Mouse (Mus musculus): ENCODE measurements around the gene Ppp1r10. TPM values are rescaled to one million over a fixed set of nuclear protein-coding genes. Genes with fewer than 3 reads are reported as not detected.

Gene Ppp1r10
- polyA plus RNA-seq, 1 experiment, result 26.1 TPM

DNA sequence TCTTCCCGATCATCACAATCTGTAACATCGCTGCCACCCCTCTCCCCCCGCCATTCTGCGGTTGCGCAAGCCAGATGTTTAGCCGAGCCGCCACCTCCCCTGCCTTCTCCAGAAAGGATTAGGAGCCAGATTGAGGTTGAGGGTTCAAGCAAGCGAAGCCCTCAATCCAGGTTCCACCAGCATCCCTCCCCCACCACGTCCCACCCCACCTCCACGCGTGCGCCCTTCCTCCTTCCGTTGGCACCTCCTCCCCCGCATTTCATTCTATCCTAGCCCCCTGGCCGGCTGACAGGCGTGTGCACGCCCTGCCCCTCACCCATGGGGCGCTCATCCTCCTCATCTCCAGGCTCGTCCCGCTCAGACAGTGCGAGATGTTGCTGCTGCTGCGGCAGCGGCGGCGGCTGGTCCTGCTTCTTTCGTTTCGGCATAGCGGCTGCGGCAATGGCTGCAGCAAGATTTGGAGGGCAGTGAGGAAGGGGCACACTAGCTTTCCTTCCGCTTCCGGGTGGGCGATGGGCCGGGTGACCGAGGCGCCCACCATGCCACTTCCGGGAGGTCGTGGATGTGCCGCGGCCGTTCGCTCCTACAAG is 62.7 kb downstream of the Ppp1r10 start:
- H3K36me3 ChIP-seq (ENCODE audit: control insufficient read depth, insufficient read depth, low read length), result peaks cover 12% of the 10 kb centered on the region
- peaks cover 8% of the 10 kb centered on the region; the same call in 1 of the 2 replicates for H3K4me1 ChIP-seq (ENCODE audit: control insufficient read depth, insufficient read depth, insufficient read length)
- DNase-seq (ENCODE audit: low read depth in 1 of 2, low spot score in 2 of 2), result no peak
- H3K27me3 ChIP-seq (ENCODE audit: control insufficient read depth, insufficient read depth, low read length), result no peaks in the 10 kb centered on the region
- peak overlapping the region; percentile 96 for H3K4me3 ChIP-seq (ENCODE audit: extremely low read depth, insufficient read depth, insufficient read length)
- H3K27ac ChIP-seq (ENCODE audit: insufficient read depth, low read length), result peak overlapping the region; percentile 96
- TF ChIP-seq CTCF (IDR thresholded peaks at IDR 0.05; ENCODE audit: extremely low read depth, insufficient read depth, insufficient read length, insufficient replicate concordance) (no peak), POLR2A (IDR thresholded peaks at IDR 0.05; ENCODE audit: low read depth, low read length) (no peak)
- WGBS, result 1% methylated on average over 41 of the region's 41 CpGs

DNA sequence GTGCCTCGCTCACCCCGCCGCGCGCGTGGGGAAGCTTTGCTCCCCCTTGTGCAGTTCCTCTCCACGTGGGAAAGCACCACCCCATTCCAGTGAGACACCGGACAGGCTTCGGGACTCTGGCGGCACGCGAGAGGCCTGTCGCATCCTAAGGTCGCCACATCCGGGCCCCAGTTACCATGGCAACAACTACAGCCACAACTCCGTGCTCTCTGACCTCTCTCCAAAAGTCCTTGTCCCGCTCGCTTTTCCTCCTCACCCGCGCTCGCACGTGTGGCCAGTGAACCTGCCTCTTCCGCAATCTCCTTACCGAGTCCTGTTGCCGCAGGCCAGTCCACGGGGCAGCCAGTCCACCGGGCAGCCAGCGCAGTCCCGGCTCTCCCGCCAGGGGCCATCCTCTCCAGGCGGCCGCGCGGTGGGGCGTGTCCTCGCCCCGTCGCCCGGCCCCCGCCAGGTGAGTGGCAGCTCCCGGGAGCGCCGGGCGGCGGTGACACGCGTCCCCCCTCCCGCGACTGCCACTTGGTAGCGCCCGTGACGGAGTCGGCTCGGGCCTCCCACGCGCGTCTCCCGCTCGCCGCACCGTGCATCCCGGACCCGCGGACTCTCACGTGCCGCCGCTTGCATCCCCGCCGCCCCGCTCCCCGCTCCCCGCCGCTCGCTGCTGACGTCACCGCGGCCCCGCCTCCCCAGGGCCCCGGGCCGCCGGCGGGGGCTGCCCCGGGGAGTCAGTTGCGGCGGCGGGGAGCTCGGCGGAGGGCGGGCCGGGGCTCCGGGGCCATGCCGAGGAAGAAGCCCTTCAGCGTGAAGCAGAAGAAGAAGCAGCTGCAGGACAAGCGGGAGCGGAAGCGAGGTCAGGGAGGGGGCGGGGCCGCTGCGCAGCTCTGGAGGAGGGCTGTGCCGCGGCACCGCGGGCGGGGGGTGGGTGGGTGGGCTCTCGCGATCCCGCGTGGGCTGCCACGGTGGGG is 63.4 kb downstream of the Ppp1r10 start, which contains the start of the genes Gnl1 and Prr3:
Gnl1 (plus strand) TSS at position 451 of the 962 bp plus-strand sequence.
Prr3 (minus strand) TSS at position 836 of the 962 bp plus-strand sequence.
- peak; percentile 78 to 82 for DNase-seq (ENCODE audit: low read depth in 1 of 2, low spot score in 2 of 2)
- peaks cover 8% of the 10 kb centered on the region for H3K36me3 ChIP-seq (ENCODE audit: control insufficient read depth, insufficient read depth, low read length)
- H3K27me3 ChIP-seq (ENCODE audit: control insufficient read depth, insufficient read depth, low read length), result no peaks in the 10 kb centered on the region
- peak within 1 kb of the TSS; percentile 96 for H3K4me3 ChIP-seq (ENCODE audit: extremely low read depth, insufficient read depth, insufficient read length)
- TF ChIP-seq POLR2A (IDR thresholded peaks at IDR 0.05; ENCODE audit: low read depth, low read length), result no peak
- peak; percentile 20; the same call in 1 of the 2 replicates for TF ChIP-seq CTCF (IDR thresholded peaks at IDR 0.05; ENCODE audit: extremely low read depth, insufficient read depth, insufficient read length, insufficient replicate concordance)
- 1% methylated on average over 109 of the region's 109 CpGs for WGBS
- peaks cover 8% of the 10 kb centered on the region; the same call in 1 of the 2 replicates for H3K4me1 ChIP-seq (ENCODE audit: control insufficient read depth, insufficient read depth, insufficient read length)
- H3K27ac ChIP-seq (ENCODE audit: insufficient read depth, low read length), result peak within 1 kb of the TSS; percentile 96

DNA sequence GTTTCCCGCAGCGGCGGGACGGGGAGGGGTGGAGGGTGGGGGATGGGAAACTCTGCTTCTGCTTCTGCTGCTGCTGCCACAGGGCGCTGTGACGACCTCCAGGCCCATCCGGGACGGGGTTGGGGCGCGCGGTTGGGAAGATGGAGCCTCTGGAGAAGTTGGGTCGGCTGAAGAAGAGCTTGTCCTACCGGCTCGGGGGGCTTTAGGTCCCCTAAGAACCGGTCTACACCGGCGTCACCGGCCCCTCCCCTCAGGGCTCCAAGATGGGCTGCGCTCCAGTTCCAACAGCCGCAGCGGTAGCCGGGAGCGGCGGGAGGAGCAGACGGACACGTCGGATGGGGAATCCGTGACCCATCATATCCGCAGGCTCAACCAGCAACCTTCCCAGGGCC is 64.1 kb downstream of the Ppp1r10 start:
- DNase-seq (ENCODE audit: low read depth in 1 of 2, low spot score in 2 of 2), result no peak
- WGBS, result 1% methylated on average over 29 of the region's 29 CpGs
- Histone ChIP-seq H3K36me3 (ENCODE audit: control insufficient read depth, insufficient read depth, low read length) (peaks cover 8% of the 10 kb centered on the region), H3K4me1 (ENCODE audit: control insufficient read depth, insufficient read depth, insufficient read length) (peaks cover 8% of the 10 kb centered on the region; the same call in 1 of the 2 replicates), H3K4me3 (ENCODE audit: extremely low read depth, insufficient read depth, insufficient read length) (peak overlapping the region; percentile 96), H3K27me3 (ENCODE audit: control insufficient read depth, insufficient read depth, low read length) (no peaks in the 10 kb centered on the region), H3K27ac (ENCODE audit: insufficient read depth, low read length) (peak overlapping the region; percentile 88)
- TF ChIP-seq POLR2A (IDR thresholded peaks at IDR 0.05; ENCODE audit: low read depth, low read length) (no peak), CTCF (IDR thresholded peaks at IDR 0.05; ENCODE audit: extremely low read depth, insufficient read depth, insufficient read length, insufficient replicate concordance) (no peak)

DNA sequence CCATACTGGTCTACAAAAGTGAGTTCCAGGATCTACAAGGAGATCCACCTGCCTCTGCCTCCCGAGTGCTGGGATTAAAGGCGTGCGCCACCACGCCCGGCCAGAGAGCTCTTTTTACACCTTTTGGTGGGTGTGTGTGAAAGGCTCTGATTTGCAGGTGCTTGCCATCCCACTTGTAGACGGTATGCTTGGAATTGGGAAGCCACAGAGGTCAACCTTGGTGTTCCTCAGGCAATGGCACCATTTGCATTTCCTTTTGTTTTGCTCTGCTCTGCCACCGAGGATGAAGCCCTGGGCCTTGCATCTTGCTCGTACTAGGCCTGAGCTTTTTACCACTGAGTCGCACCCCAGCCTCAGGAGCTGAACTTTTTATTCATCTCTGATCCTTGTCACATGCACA is 65.5 kb downstream of the Ppp1r10 start:
- TF ChIP-seq CTCF (IDR thresholded peaks at IDR 0.05; ENCODE audit: extremely low read depth, insufficient read depth, insufficient read length, insufficient replicate concordance) (no peak), POLR2A (IDR thresholded peaks at IDR 0.05; ENCODE audit: low read depth, low read length) (no peak)

More for the DNA sequence above, 65.5 kb downstream of the Ppp1r10 start:
- Histone ChIP-seq H3K4me3 (ENCODE audit: extremely low read depth, insufficient read depth, insufficient read length) (no peak overlapping the region), H3K4me1 (ENCODE audit: control insufficient read depth, insufficient read depth, insufficient read length) (peaks cover 8% of the 10 kb centered on the region; the same call in 1 of the 2 replicates), H3K36me3 (ENCODE audit: control insufficient read depth, insufficient read depth, low read length) (peaks cover 5% of the 10 kb centered on the region), H3K27me3 (ENCODE audit: control insufficient read depth, insufficient read depth, low read length) (no peaks in the 10 kb centered on the region), H3K27ac (ENCODE audit: insufficient read depth, low read length) (no peak overlapping the region)
- 96% methylated on average over 9 of the region's 9 CpGs for WGBS
- no peak for DNase-seq (ENCODE audit: low read depth in 1 of 2, low spot score in 2 of 2)

Other genes with a start within 250 kb of the Ppp1r10 start
- 28.9 and 37.3 TPM in 2 replicates for gene Vars2, start 248.8 kb upstream of the Ppp1r10 start, polyA plus RNA-seq (2012; rRNA removed)
- gene Gtf2h4, start 242.7 kb upstream of the Ppp1r10 start, polyA plus RNA-seq (2012; rRNA removed), result 21.7 and 23.5 TPM in 2 replicates
- 27.0 and 38.7 TPM in 2 replicates for gene Ddr1, start 211.8 kb upstream of the Ppp1r10 start, polyA plus RNA-seq (2012; rRNA removed)
- 3.7 and 5.1 TPM in 2 replicates for gene Ier3, start 94.8 kb upstream of the Ppp1r10 start, polyA plus RNA-seq (2012; rRNA removed)
- 29.9 and 35.8 TPM in 2 replicates for gene Flot1, start 93.2 kb upstream of the Ppp1r10 start, polyA plus RNA-seq (2012; rRNA removed)
- 305 and 404 TPM in 2 replicates for gene Tubb5, start 78.1 kb upstream of the Ppp1r10 start, polyA plus RNA-seq (2012; rRNA removed)
- 10.8 and 11.6 TPM in 2 replicates for gene Mdc1, start 74.9 kb upstream of the Ppp1r10 start, polyA plus RNA-seq (2012; rRNA removed)
- 58.5 and 84.2 TPM in 2 replicates for gene Nrm, start 55.1 kb upstream of the Ppp1r10 start, polyA plus RNA-seq (2012; rRNA removed)
- 144 and 155 TPM in 2 replicates for gene Ppp1r18, start 50.8 kb upstream of the Ppp1r10 start, polyA plus RNA-seq (2012; rRNA removed)
- gene Dhx16, start 36.6 kb upstream of the Ppp1r10 start, polyA plus RNA-seq (2012; rRNA removed), result 79.1 and 85.7 TPM in 2 replicates
- gene 2310061I04Rik, start 19.0 kb upstream of the Ppp1r10 start, polyA plus RNA-seq (2012; rRNA removed), result 35.4 and 39.9 TPM in 2 replicates
- gene Atat1, start 6.4 kb upstream of the Ppp1r10 start, polyA plus RNA-seq (2012; rRNA removed), result 24.3 and 34.8 TPM in 2 replicates
- 39.5 and 45.1 TPM in 2 replicates for gene Mrps18b, start within 50 bp of the Ppp1r10 start, polyA plus RNA-seq (2012; rRNA removed)
- 65.1 and 79.6 TPM in 2 replicates for gene Abcf1, start 53.3 kb downstream of the Ppp1r10 start, polyA plus RNA-seq (2012; rRNA removed)
- 28.9 and 33.9 TPM in 2 replicates for gene Gnl1, start 63.4 kb downstream of the Ppp1r10 start, polyA plus RNA-seq (2012; rRNA removed)
- 19.3 and 24.3 TPM in 2 replicates for gene Prr3, start 63.8 kb downstream of the Ppp1r10 start, polyA plus RNA-seq (2012; rRNA removed)
- gene H2-T24, start 104.1 kb downstream of the Ppp1r10 start, polyA plus RNA-seq (2012; rRNA removed), result 19.1 and 19.2 TPM in 2 replicates
- 344 and 382 TPM in 2 replicates for gene H2-T23, start 116.4 kb downstream of the Ppp1r10 start, polyA plus RNA-seq (2012; rRNA removed)
- 60.3 and 61.9 TPM in 2 replicates for gene H2-T22, start 126.3 kb downstream of the Ppp1r10 start, polyA plus RNA-seq (2012; rRNA removed)
- gene Gm6034, start 126.5 kb downstream of the Ppp1r10 start, polyA plus RNA-seq (2012; rRNA removed), result 0.08 and 0.22 TPM in 2 replicates
- 0.08 and 0.19 TPM in 2 replicates for gene Gm11127, start 141.9 kb downstream of the Ppp1r10 start, polyA plus RNA-seq (2012; rRNA removed)
- gene Gm19684, start 205.2 kb downstream of the Ppp1r10 start, polyA plus RNA-seq (2012; rRNA removed), result 0.43 and 0.44 TPM in 2 replicates
- gene Gm7030, start 213.0 kb downstream of the Ppp1r10 start, polyA plus RNA-seq (2012; rRNA removed), result not detected in 2 replicates